Mouse (Mus musculus) c-Kit-positive CD71-negative TER-119-negative erythroid progenitor cells, embryonic 14.5 days (primary cell): ENCODE measurements around the gene Gm17467.
"Not testable (repeated sequence)": the region's sequence is repeated elsewhere in the genome, so short reads cannot be mapped to it uniquely, and the experiment has no call there.

Experiments
- DNase-seq: peaks from one replicate; pipeline ENCODE4 v3.0.0-alpha.2; 2013; ENCODE audit warnings: low read depth

The Gm17467 gene

DNA sequence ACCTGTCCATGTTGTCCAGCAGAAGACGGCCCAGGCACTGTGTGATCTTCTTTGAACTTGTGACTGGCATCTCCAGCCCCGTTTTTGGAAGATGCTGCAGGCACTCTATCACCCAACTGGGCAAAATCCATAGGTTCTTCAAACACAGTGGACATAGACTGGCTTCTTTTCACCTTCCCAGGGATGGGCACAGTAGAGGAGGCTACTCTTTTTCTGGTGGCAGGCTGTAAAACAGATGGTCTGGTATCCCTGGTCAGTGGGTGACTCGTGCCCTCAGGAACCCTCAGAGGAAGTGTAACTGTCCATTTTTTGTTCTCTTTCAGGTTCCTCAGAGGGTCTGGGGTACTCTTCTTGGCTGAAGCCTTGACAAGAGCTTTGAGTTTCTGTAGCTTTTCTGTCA, at the start of gene Gm17467:
TSS of gene Gm17467 (minus strand) at position 101 of the 400 bp plus-strand sequence.
- not testable (repeated sequence) for DNase-seq
